Mouse (Mus musculus): Measurements from ENCODE around the gene Slc25a3. TPM values are rescaled to one million over a fixed set of nuclear protein-coding genes. Genes with fewer than 3 reads are reported as not detected.
A peak's percentile ranks its signal among the peaks of the same experiment; 100 is the strongest.

The Slc25a3 gene
- polyA plus RNA-seq, 1 experiment from 2014 or later: 894 TPM

DNA sequence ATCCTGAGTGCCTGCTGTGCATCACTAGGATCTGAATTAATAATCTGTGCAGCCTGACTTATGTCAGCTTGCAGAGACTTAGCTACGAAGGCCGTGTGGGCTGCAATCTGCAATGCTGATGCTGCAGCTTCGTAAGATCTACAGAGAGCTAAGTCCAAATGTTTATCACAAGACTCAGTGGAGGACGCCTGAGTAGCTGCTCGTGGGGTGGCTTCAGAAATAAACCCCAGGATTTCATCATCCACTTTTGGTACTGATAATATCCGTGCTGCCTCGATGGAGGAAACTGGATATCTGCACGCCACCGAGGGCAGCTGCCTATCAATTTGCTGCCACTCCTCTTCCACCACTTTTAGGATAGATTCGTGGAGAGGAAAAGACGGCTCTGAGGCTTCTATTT lies 38.2 kb upstream of the Slc25a3 start:
- Histone ChIP-seq H3K9ac (ENCODE audit: low read depth, low read length) (no peak overlapping the region), H3K27ac (no peak overlapping the region), H3K4me2 (ENCODE audit: low read length) (no peak overlapping the region), H3K36me3 (ENCODE audit: insufficient read depth, low read length) (peaks cover 44% of the 10 kb centered on the region), H3K4me1 (replicated peaks; ENCODE audit: insufficient read depth, low read length) (peaks cover 2% of the 10 kb centered on the region; the same call in 1 of the 2 replicates), H3K27me3 (ENCODE audit: insufficient read depth, low read length) (no peaks in the 10 kb centered on the region), H3K4me3 (replicated peaks; ENCODE audit: low read depth, low read length) (no peak overlapping the region), H3K9me3 (replicated peaks; ENCODE audit: low read length) (no peaks in the 10 kb centered on the region)
- TF ChIP-seq CTCF (IDR thresholded peaks at IDR 0.05; ENCODE audit: low read depth): no peak
- 78% methylated on average over 11 of the region's 11 CpGs for WGBS
- no peak for DNase-seq (ENCODE audit: low spot score)
- no peak for ATAC-seq (replicated peaks; ENCODE audit: low FRiP score, low read depth)

DNA sequence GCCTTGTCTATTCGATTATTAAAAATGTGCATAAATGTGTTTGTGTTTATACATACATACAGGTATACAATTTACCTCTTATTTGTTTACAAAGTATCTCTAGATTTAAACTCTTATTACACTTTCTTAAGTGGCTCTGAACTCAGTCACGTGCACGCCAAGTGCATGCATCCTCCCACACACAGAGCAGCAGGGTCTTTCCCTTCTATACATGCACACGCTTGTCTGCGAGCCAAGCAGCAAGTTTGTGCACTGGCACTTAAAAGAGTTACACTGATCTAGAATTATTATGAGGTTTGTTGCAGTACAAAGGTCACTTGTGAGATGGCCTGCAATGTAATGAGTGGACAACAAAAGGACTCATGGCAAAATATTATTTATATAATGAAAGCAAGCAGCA lies 37.1 kb upstream of the Slc25a3 start:
- 85% methylated on average over 5 of the region's 5 CpGs for WGBS
- Histone ChIP-seq H3K9ac (ENCODE audit: low read depth, low read length) (no peak overlapping the region), H3K36me3 (ENCODE audit: insufficient read depth, low read length) (peaks cover 47% of the 10 kb centered on the region), H3K4me2 (ENCODE audit: low read length) (no peak overlapping the region), H3K4me1 (replicated peaks; ENCODE audit: insufficient read depth, low read length) (no peaks in the 10 kb centered on the region), H3K9me3 (replicated peaks; ENCODE audit: low read length) (no peaks in the 10 kb centered on the region), H3K27me3 (ENCODE audit: insufficient read depth, low read length) (no peaks in the 10 kb centered on the region), H3K4me3 (replicated peaks; ENCODE audit: low read depth, low read length) (no peak overlapping the region), H3K27ac (no peak overlapping the region)
- TF ChIP-seq CTCF (IDR thresholded peaks at IDR 0.05; ENCODE audit: low read depth): no peak
- no peak for DNase-seq (ENCODE audit: low spot score)
- no peak for ATAC-seq (replicated peaks; ENCODE audit: low FRiP score, low read depth)

DNA sequence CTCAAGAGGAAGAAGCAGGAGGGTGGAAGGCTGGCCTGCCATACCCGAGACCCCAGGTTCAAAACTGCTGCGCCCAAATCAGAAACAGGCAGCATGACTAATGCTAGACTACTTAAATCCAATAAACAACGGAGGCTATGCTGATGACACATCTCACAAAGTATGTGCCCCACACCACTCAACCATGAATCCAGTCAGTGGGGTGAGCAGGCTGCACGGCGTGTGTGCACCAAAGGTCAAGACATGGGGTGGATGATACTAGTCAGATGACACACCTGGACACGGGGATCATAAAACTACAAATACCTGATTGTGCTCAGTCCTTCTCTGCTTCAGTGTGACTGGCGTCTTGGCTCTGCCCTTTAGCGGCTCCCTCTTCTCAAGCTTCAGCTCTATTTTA lies 34.6 kb upstream of the Slc25a3 start:
- DNase-seq (ENCODE audit: low spot score) (peak; percentile 27), ATAC-seq (replicated peaks; ENCODE audit: low FRiP score, low read depth) (peak; percentile 81)
- WGBS: 44% methylated on average over 8 of the region's 8 CpGs
- Histone ChIP-seq H3K9me3 (replicated peaks; ENCODE audit: low read length) (no peaks in the 10 kb centered on the region), H3K4me1 (replicated peaks; ENCODE audit: insufficient read depth, low read length) (no peaks in the 10 kb centered on the region), H3K4me3 (replicated peaks; ENCODE audit: low read depth, low read length) (no peak overlapping the region), H3K4me2 (ENCODE audit: low read length) (no peak overlapping the region), H3K36me3 (ENCODE audit: insufficient read depth, low read length) (peaks cover 59% of the 10 kb centered on the region), H3K27ac (peak overlapping the region; percentile 47; the same call in 1 of the 2 replicates), H3K27me3 (ENCODE audit: insufficient read depth, low read length) (no peaks in the 10 kb centered on the region), H3K9ac (ENCODE audit: low read depth, low read length) (no peak overlapping the region)
- no peak for TF ChIP-seq CTCF (IDR thresholded peaks at IDR 0.05; ENCODE audit: low read depth)

DNA sequence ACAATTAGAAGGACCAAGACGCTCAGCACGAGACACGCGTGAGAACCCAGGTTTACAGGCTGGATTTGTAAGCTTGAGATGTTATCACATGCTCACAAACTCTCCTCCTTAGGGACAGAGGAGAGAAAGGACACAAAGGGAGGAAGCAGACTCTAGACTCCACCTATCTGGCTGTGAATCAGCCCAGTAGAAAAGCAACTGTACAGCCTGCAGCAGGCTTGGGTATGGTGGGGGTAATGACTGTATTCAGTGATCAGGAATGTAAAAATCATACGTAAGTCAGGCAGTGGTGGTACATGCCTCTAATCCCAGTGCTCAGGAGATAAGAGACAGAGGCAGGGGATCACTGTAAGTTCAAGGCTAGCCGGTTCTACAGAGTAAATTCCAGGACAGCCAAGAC lies 32.5 kb upstream of the Slc25a3 start:
- no peak overlapping the region for H3K4me2 ChIP-seq (ENCODE audit: low read length)
- no peak overlapping the region for H3K27ac ChIP-seq
- H3K4me3 ChIP-seq (replicated peaks; ENCODE audit: low read depth, low read length): no peak overlapping the region
- 76% methylated on average over 6 of the region's 6 CpGs for WGBS
- H3K36me3 ChIP-seq (ENCODE audit: insufficient read depth, low read length): peaks cover 48% of the 10 kb centered on the region
- ATAC-seq (replicated peaks; ENCODE audit: low FRiP score, low read depth) (no peak), DNase-seq (ENCODE audit: low spot score) (peak; percentile 51)
- H3K9ac ChIP-seq (ENCODE audit: low read depth, low read length): no peak overlapping the region
- TF ChIP-seq CTCF (IDR thresholded peaks at IDR 0.05; ENCODE audit: low read depth): no peak
- H3K27me3 ChIP-seq (ENCODE audit: insufficient read depth, low read length): no peaks in the 10 kb centered on the region
- H3K4me1 ChIP-seq (replicated peaks; ENCODE audit: insufficient read depth, low read length): no peaks in the 10 kb centered on the region
- H3K9me3 ChIP-seq (replicated peaks; ENCODE audit: low read length): no peaks in the 10 kb centered on the region

DNA sequence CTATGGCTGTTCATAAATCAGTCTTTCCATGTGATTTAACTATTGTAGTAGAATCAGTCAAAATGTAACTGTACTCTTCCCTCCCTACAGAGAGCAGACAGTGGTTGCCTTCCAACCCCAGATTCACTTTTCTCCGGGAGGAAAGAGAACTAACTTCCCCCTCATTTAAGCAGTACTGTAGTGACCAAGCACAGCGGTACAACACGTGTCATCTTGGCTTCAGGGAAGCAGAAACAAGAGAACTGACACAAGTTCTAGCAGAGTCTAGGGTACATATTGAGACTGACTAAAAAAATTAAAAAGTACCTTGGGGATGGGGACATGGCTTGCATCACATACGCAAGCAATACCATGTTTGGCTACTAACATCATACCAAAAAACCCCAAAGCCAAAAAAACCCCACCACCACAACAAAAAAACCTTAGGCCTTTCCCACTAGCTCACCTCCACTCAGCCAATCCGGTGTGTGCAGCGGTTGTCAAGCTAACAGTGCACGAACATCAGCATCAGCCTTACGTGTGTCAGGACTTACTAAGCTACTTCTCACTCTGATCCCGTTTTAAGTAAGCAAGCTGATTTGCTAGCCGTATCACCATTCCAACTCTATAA lies 30.1 kb upstream of the Slc25a3 start:
- Histone ChIP-seq H3K4me2 (ENCODE audit: low read length) (no peak overlapping the region), H3K9me3 (replicated peaks; ENCODE audit: low read length) (no peaks in the 10 kb centered on the region), H3K4me3 (replicated peaks; ENCODE audit: low read depth, low read length) (no peak overlapping the region), H3K4me1 (replicated peaks; ENCODE audit: insufficient read depth, low read length) (no peaks in the 10 kb centered on the region), H3K27me3 (ENCODE audit: insufficient read depth, low read length) (no peaks in the 10 kb centered on the region), H3K9ac (ENCODE audit: low read depth, low read length) (no peak overlapping the region), H3K27ac (no peak overlapping the region), H3K36me3 (ENCODE audit: insufficient read depth, low read length) (peaks cover 65% of the 10 kb centered on the region)
- TF ChIP-seq CTCF (IDR thresholded peaks at IDR 0.05; ENCODE audit: low read depth): no peak
- DNase-seq (ENCODE audit: low spot score) (no peak), ATAC-seq (replicated peaks; ENCODE audit: low FRiP score, low read depth) (no peak)
- WGBS: 78% methylated on average over 10 of the region's 10 CpGs

DNA sequence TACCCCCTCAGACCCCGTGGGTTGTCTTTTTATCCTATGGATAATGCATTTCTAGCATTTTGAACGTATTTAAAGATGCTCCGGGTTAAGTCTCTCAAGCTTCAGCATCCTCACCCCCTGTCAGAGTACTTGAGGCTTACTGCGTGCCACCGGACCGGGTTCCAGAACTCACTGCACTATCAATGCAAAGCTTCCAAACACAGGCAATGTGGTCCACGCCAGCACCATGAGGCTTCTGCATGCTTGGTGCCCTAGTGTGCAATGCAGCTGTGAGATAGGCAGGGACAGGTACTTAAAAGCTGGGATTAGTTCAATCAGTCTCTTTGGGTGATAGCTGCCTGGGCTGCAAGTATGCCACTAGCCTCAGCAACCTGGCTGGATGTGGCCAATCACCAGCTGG lies 21.6 kb upstream of the Slc25a3 start:
- peaks cover 32% of the 10 kb centered on the region; the same call in 1 of the 2 replicates for H3K36me3 ChIP-seq (ENCODE audit: insufficient read depth, low read length)
- H3K9me3 ChIP-seq (replicated peaks; ENCODE audit: low read length): no peaks in the 10 kb centered on the region
- ATAC-seq (replicated peaks; ENCODE audit: low FRiP score, low read depth) (no peak), DNase-seq (ENCODE audit: low spot score) (no peak)
- H3K9ac ChIP-seq (ENCODE audit: low read depth, low read length): no peak overlapping the region
- no peak for TF ChIP-seq CTCF (IDR thresholded peaks at IDR 0.05; ENCODE audit: low read depth)
- no peak overlapping the region for H3K4me2 ChIP-seq (ENCODE audit: low read length)
- no peaks in the 10 kb centered on the region for H3K27me3 ChIP-seq (ENCODE audit: insufficient read depth, low read length)
- no peaks in the 10 kb centered on the region for H3K4me1 ChIP-seq (replicated peaks; ENCODE audit: insufficient read depth, low read length)
- no peak overlapping the region for H3K27ac ChIP-seq
- no peak overlapping the region for H3K4me3 ChIP-seq (replicated peaks; ENCODE audit: low read depth, low read length)
- 94% methylated on average over 7 of the region's 7 CpGs for WGBS

Data from kidney, postnatal 0 days (tissue).